Mouse (Mus musculus): ENCODE data around the gene Hivep3. TPM values are rescaled to one million over a fixed set of nuclear protein-coding genes. Genes with fewer than 3 reads are reported as not detected.

Gene Hivep3
- polyA plus RNA-seq, 1 experiment, result 1.7 TPM

DNA sequence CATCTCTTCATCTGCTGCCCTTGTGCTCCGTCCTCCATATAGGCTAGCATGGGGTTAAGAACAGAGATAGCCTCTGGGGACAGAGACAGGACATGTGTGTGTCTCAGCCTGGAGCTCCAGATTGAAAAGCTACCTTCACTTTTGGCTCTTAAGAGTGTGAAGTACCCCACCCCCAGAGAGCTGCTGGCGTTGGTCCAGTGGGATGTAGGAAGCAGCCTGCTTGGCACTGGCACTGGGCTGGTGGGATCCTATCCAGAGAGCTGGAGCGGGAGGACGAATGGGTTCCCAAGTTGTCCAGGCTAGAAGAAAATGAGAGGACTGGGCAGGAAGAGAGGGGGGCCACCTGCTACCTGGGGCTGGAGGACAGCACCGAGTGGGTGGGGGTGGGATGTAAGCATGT lies 284.8 kb downstream of the Hivep3 start:
- Histone ChIP-seq H3K36me3 (ENCODE audit: control insufficient read depth, insufficient read depth, low read length) (no peaks in the 10 kb centered on the region), H3K4me3 (ENCODE audit: control insufficient read depth, low read depth, low read length) (no peak overlapping the region)
- TF ChIP-seq CTCF (IDR thresholded peaks at IDR 0.05; ENCODE audit: control insufficient read depth, insufficient read depth, insufficient replicate concordance, low read depth, low read length) (no peak), POLR2A (IDR thresholded peaks at IDR 0.05; ENCODE audit: control insufficient read depth, low read depth, low read length) (no peak)

DNA sequence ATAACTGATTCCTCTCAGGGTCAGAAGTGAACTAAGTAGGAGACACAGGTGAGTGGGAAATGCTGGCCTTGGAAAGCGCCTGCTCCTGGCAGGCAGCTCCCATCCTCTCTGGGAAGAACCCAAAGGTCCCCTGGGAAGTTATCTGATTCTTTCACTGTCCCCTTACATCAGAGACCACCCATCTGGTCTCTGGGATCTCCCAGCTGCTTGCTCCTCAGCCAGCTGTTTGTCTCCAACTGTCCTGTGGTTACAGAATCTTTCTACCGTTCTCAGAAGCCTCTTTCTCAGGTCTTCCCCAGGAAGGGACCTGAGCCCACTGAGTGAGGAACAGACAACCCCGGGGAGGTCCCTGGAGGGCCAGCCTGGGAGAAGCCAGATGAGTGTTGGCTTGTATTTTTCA lies 288.8 kb downstream of the Hivep3 start:
- Histone ChIP-seq H3K4me3 (ENCODE audit: control insufficient read depth, low read depth, low read length) (no peak overlapping the region), H3K36me3 (ENCODE audit: control insufficient read depth, insufficient read depth, low read length) (no peaks in the 10 kb centered on the region), H3K27ac (ENCODE audit: control insufficient read depth, insufficient read depth, low read depth, low read length) (no peak overlapping the region), H3K27me3 (ENCODE audit: control insufficient read depth, insufficient read depth, low read length) (no peaks in the 10 kb centered on the region), H3K4me1 (ENCODE audit: control insufficient read depth, insufficient read depth, low read length) (no peaks in the 10 kb centered on the region)
- TF ChIP-seq CTCF (IDR thresholded peaks at IDR 0.05; ENCODE audit: control insufficient read depth, insufficient read depth, insufficient replicate concordance, low read depth, low read length) (no peak), POLR2A (IDR thresholded peaks at IDR 0.05; ENCODE audit: control insufficient read depth, low read depth, low read length) (no peak)

More for the DNA sequence above, 284.8 kb downstream of the Hivep3 start:
- no peak overlapping the region for H3K27ac ChIP-seq (ENCODE audit: control insufficient read depth, insufficient read depth, low read depth, low read length)
- no peaks in the 10 kb centered on the region for H3K27me3 ChIP-seq (ENCODE audit: control insufficient read depth, insufficient read depth, low read length)
- H3K4me1 ChIP-seq (ENCODE audit: control insufficient read depth, insufficient read depth, low read length), result no peaks in the 10 kb centered on the region

DNA sequence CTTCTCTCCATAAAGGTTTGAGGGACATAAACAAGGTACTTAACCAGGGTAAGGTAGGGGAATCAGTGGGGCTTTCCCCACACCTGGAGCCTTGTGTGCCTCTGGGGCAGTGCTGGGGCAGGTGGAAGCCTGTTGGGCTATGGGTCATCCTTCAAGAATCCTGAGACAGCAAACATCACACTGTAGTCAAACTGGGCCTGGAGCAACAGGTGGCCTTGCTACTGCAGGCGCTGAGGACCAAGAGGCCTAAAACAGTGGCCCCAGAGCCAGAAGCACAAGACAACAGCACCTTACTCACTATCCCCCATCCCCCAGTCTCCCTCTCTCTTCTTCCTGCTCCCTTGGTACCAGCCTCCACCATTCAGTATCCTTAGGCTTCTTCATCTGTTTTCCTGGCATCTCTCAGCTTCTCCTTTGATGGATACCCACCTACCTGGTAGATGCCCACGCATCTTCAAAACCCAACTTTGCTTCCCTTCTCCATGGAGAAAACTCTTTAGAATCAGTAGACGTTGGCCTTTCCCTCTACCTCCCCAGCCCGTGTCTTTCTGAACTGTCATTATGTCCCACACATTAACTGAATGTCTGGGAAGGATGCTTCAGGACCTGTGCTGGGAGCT lies 289.7 kb downstream of the Hivep3 start:
- H3K27me3 ChIP-seq (ENCODE audit: control insufficient read depth, insufficient read depth, low read length), result no peaks in the 10 kb centered on the region
- H3K4me1 ChIP-seq (ENCODE audit: control insufficient read depth, insufficient read depth, low read length), result no peaks in the 10 kb centered on the region
- H3K4me3 ChIP-seq (ENCODE audit: control insufficient read depth, low read depth, low read length), result no peak overlapping the region
- no peaks in the 10 kb centered on the region for H3K36me3 ChIP-seq (ENCODE audit: control insufficient read depth, insufficient read depth, low read length)
- no peak overlapping the region for H3K27ac ChIP-seq (ENCODE audit: control insufficient read depth, insufficient read depth, low read depth, low read length)
- TF ChIP-seq POLR2A (IDR thresholded peaks at IDR 0.05; ENCODE audit: control insufficient read depth, low read depth, low read length) (no peak), CTCF (IDR thresholded peaks at IDR 0.05; ENCODE audit: control insufficient read depth, insufficient read depth, insufficient replicate concordance, low read depth, low read length) (no peak)

DNA sequence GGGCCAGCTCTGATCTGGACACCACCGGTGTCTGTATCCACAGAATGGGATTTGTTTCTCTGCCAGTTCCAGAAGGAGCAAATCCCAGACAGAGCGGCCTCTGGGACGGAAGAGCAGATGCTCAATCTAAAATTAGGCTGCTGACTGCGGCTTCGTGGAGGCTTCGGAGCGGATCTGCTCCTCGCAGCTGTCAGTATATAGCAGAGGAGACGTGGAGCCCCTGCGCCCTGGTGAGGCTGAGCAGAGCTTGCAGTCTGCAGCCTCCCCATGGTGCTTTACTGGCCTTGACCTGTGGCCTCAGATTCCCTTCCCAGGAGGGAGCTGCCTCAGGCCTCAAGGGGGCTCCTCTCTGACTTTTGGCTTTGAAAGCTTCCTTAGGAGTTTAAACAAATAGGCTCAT lies 290.5 kb downstream of the Hivep3 start:
- H3K4me1 ChIP-seq (ENCODE audit: control insufficient read depth, insufficient read depth, low read length), result no peaks in the 10 kb centered on the region
- no peak overlapping the region for H3K27ac ChIP-seq (ENCODE audit: control insufficient read depth, insufficient read depth, low read depth, low read length)
- H3K4me3 ChIP-seq (ENCODE audit: control insufficient read depth, low read depth, low read length), result no peak overlapping the region
- TF ChIP-seq POLR2A (IDR thresholded peaks at IDR 0.05; ENCODE audit: control insufficient read depth, low read depth, low read length) (no peak), CTCF (IDR thresholded peaks at IDR 0.05; ENCODE audit: control insufficient read depth, insufficient read depth, insufficient replicate concordance, low read depth, low read length) (no peak)
- no peaks in the 10 kb centered on the region for H3K27me3 ChIP-seq (ENCODE audit: control insufficient read depth, insufficient read depth, low read length)
- no peaks in the 10 kb centered on the region for H3K36me3 ChIP-seq (ENCODE audit: control insufficient read depth, insufficient read depth, low read length)

DNA sequence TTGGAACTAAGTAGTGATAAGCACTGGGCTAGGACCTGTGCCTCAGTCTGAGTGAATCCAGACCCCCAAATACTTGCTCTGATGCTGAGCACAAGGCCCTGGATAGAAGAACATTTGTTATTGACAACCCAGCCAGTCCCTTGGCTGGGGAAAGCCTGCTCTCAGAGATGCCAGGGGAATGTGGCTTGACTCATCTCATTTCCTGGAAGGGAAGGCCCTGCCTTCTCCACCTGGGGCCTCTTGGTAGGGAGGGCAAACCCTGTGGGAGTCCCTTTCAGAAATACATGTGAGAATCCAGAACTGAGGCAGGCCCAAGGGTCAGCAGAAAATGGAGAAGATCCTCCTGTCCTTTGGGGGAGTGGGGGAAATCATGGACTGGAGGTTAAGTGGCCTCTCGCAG lies 294.1 kb downstream of the Hivep3 start:
- no peak overlapping the region for H3K27ac ChIP-seq (ENCODE audit: control insufficient read depth, insufficient read depth, low read depth, low read length)
- no peaks in the 10 kb centered on the region for H3K36me3 ChIP-seq (ENCODE audit: control insufficient read depth, insufficient read depth, low read length)
- no peak overlapping the region for H3K4me3 ChIP-seq (ENCODE audit: control insufficient read depth, low read depth, low read length)
- H3K27me3 ChIP-seq (ENCODE audit: control insufficient read depth, insufficient read depth, low read length), result no peaks in the 10 kb centered on the region
- TF ChIP-seq POLR2A (IDR thresholded peaks at IDR 0.05; ENCODE audit: control insufficient read depth, low read depth, low read length) (no peak), CTCF (IDR thresholded peaks at IDR 0.05; ENCODE audit: control insufficient read depth, insufficient read depth, insufficient replicate concordance, low read depth, low read length) (no peak)
- peaks cover 2% of the 10 kb centered on the region; the same call in 1 of the 2 replicates for H3K4me1 ChIP-seq (ENCODE audit: control insufficient read depth, insufficient read depth, low read length)

DNA sequence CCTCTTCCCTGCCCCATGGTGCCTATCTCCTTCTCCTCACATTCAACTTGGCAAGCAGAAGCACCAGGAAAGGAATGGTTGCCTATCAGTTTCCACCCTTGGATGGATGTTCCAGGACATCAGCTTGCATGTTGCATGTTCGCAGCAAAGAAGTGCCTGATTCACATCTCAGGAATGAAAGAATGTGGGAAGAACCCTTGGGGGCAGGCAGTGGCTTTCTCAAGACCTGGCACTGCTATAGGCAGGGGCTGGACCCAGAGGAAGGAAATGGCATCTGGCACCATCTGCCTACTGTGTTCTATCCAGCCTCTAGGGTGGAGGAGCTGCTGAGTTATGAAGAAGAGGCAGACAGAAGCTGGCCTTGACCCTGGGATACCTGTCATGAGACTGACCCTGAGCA lies 296.4 kb downstream of the Hivep3 start:
- Histone ChIP-seq H3K4me1 (ENCODE audit: control insufficient read depth, insufficient read depth, low read length) (peaks cover 8% of the 10 kb centered on the region), H3K27me3 (ENCODE audit: control insufficient read depth, insufficient read depth, low read length) (no peaks in the 10 kb centered on the region), H3K27ac (ENCODE audit: control insufficient read depth, insufficient read depth, low read depth, low read length) (no peak overlapping the region), H3K4me3 (ENCODE audit: control insufficient read depth, low read depth, low read length) (no peak overlapping the region), H3K36me3 (ENCODE audit: control insufficient read depth, insufficient read depth, low read length) (no peaks in the 10 kb centered on the region)
- no peak for TF ChIP-seq CTCF (IDR thresholded peaks at IDR 0.05; ENCODE audit: control insufficient read depth, insufficient read depth, insufficient replicate concordance, low read depth, low read length)
- no peak for TF ChIP-seq POLR2A (IDR thresholded peaks at IDR 0.05; ENCODE audit: control insufficient read depth, low read depth, low read length)

DNA sequence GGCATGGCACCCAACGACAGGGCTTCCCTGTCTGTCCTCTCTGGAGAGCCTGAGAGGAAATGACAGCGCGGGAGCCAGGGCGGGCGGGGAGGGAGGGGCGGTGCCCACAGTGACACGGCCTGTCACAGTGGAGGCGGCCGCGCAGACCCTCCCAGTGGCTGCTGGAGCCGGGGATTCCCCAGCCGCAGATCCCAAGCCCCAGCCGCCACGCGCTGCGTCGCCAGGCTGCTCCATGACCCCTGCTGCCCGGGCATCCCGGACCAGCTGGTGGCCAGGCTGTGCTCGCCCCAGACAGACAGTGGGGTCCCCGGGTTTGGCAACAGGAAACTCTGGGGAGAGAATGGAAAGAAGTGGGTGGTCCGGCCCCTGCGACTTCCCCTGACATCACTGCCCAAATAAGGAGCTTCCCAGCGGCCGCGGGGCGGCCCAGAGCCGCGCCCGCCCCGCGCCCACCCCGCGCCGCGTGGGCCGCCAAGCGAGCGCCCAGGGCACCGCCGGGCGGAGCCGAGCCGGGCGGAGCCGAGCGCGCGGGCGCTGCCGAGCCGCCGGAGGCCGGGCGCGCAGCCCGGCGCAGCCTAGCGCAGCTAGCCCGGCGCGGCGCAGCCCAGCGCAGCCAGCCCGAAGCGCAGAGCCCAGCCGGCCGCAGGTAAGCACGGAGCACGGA lies 298.9 kb downstream of the Hivep3 start:
- peak overlapping the region; percentile 87 for H3K4me3 ChIP-seq (ENCODE audit: control insufficient read depth, low read depth, low read length)
- H3K4me1 ChIP-seq (ENCODE audit: control insufficient read depth, insufficient read depth, low read length), result peaks cover 8% of the 10 kb centered on the region
- no peaks in the 10 kb centered on the region for H3K27me3 ChIP-seq (ENCODE audit: control insufficient read depth, insufficient read depth, low read length)
- no peaks in the 10 kb centered on the region for H3K36me3 ChIP-seq (ENCODE audit: control insufficient read depth, insufficient read depth, low read length)
- TF ChIP-seq POLR2A (IDR thresholded peaks at IDR 0.05; ENCODE audit: control insufficient read depth, low read depth, low read length) (no peak), CTCF (IDR thresholded peaks at IDR 0.05; ENCODE audit: control insufficient read depth, insufficient read depth, insufficient replicate concordance, low read depth, low read length) (no peak)
- no peak overlapping the region for H3K27ac ChIP-seq (ENCODE audit: control insufficient read depth, insufficient read depth, low read depth, low read length)
